Mouse (Mus musculus) stomach, postnatal 0 days (tissue): ENCODE results near the gene Tenm3. TPM values are rescaled to one million over a fixed set of nuclear protein-coding genes. Genes with fewer than 3 reads are reported as not detected.
A peak's percentile ranks its signal among the peaks of the same experiment; 100 is the strongest.

Experiments used
- ATAC-seq: fragments of 200-750 bp; cut with Nextera tagmentation; 2 replicates; pipeline ENCODE4 v1.8.0; 2017; ENCODE audit not compliant: low FRiP score, low TSS enrichment
- DNase-seq: peaks from one replicate; pipeline ENCODE4 v3.0.0-alpha.2; 2016; ENCODE audit warnings: low spot score
- H3K27ac ChIP-seq: fragments of 300-500 bp; sonication (generic); replicated peaks from 2 replicates; pipeline ENCODE4 v1.5.1; 2014; ENCODE audit warnings: mild to moderate bottlenecking, control low read depth
- H3K27me3 ChIP-seq: fragments of 300-500 bp; sonication (generic); 2 replicates; pipeline ENCODE4 v1.6.1; 2014; ENCODE audit warnings: low read length; ENCODE audit not compliant: control insufficient read depth, insufficient read depth
- H3K36me3 ChIP-seq: fragments of 300-500 bp; sonication (generic); 2 replicates; pipeline ENCODE4 v1.6.1; 2014; ENCODE audit warnings: low read length, mixed read lengths; ENCODE audit not compliant: control insufficient read depth, insufficient read depth
- H3K4me1 ChIP-seq: fragments of 300-500 bp; sonication (generic); replicated peaks from 2 replicates; pipeline ENCODE4 v1.6.1; 2014; ENCODE audit warnings: antibody characterized with exemption; ENCODE audit not compliant: control insufficient read depth, insufficient read depth
- H3K4me2 ChIP-seq: fragments of 300-500 bp; sonication (generic); replicated peaks from 2 replicates; pipeline ENCODE4 v1.6.1; 2014; ENCODE audit warnings: low read depth, mild to moderate bottlenecking, control low read depth, moderate library complexity
- H3K4me3 ChIP-seq: fragments of 300-500 bp; sonication (generic); 2 replicates; pipeline ENCODE4 v1.5.1; 2014; ENCODE audit warnings: low read depth, low read length, control low read depth
- H3K9ac ChIP-seq: fragments of 300-500 bp; sonication (generic); 2 replicates; pipeline ENCODE4 v1.6.1; 2014; ENCODE audit warnings: mild to moderate bottlenecking, low read length, control low read depth, mixed read lengths
- H3K9me3 ChIP-seq: fragments of 300-500 bp; sonication (generic); 2 replicates; pipeline ENCODE4 v1.6.1; 2016; ENCODE audit warnings: low read length; ENCODE audit not compliant: control insufficient read depth
- CTCF ChIP-seq: IDR thresholded peaks from 2 replicates; pipeline ENCODE4 v1.5.1; 2016; ENCODE audit warnings: antibody characterized with exemption, low read depth, mild to moderate bottlenecking, moderate library complexity
- EP300 ChIP-seq: optimal IDR thresholded peaks from 2 replicates; pipeline ENCODE3; 2016; ENCODE audit warnings: antibody characterized with exemption
- WGBS: fragments of 180-500 bp; shearing (Covaris S2); extraction: QIAGEN DNeasy Blood & Tissue Kit; methylation state at CpG from one replicate; pipeline ENCODE4 v1.1.7; 2014; 5-methylcytosine and 5-hydroxymethylcytosine counted together
- polyA plus RNA-seq: library from polyadenylated mRNA; unstranded; fragments of >200 nt; fragmentation: Nextera tagmentation; extraction: Ambion mirVana; gene quantifications from 2 replicates; pipeline ENCODE4 v1.2.1, GENCODE M21; 2015

The Tenm3 gene
- polyA plus RNA-seq, 1 experiment from 2014 or later = 4.5 TPM

- TF ChIP-seq EP300 (no peak), CTCF (no peak)
- H3K36me3 ChIP-seq = no peaks in the 10 kb centered on the region
- H3K4me3 ChIP-seq = no peak overlapping the region
- DNase-seq (no peak), ATAC-seq (no peak)
- no peaks in the 10 kb centered on the region for H3K9me3 ChIP-seq
- H3K9ac ChIP-seq = no peak overlapping the region
- no peaks in the 10 kb centered on the region for H3K27me3 ChIP-seq
- H3K27ac ChIP-seq = no peak overlapping the region
- H3K4me2 ChIP-seq = no peak overlapping the region
- 57% methylated on average over 10 of the region's 10 CpGs for WGBS
- no peaks in the 10 kb centered on the region for H3K4me1 ChIP-seq
Observed at GRCm38 (mm10) chr8:48604190-48604897, 239.4 kb downstream of the Tenm3 start.

- Histone ChIP-seq H3K4me2 (no peak overlapping the region), H3K9ac (no peak overlapping the region), H3K27me3 (no peaks in the 10 kb centered on the region), H3K4me3 (no peak overlapping the region), H3K27ac (no peak overlapping the region), H3K4me1 (no peaks in the 10 kb centered on the region), H3K36me3 (no peaks in the 10 kb centered on the region), H3K9me3 (no peaks in the 10 kb centered on the region)
- TF ChIP-seq CTCF (no peak), EP300 (no peak)
- 76% methylated on average over 15 of the region's 15 CpGs for WGBS
- DNase-seq (peak; percentile 19), ATAC-seq (0 out of 2 replicates have a peak, but pooled peaks have one; percentile 66)
Observed at GRCm38 (mm10) chr8:48603165-48603840, 240.4 kb downstream of the Tenm3 start.

GRCm38 (mm10) chr8:48601621-48602020 lies 242.1 kb downstream of the Tenm3 start:
- ATAC-seq = no peak
- WGBS = 89% methylated on average over 4 of the region's 4 CpGs
- H3K4me3 ChIP-seq = no peak overlapping the region
- no peaks in the 10 kb centered on the region for H3K4me1 ChIP-seq
- no peak overlapping the region for H3K4me2 ChIP-seq
- H3K9me3 ChIP-seq = no peaks in the 10 kb centered on the region
- no peak overlapping the region for H3K9ac ChIP-seq
- no peaks in the 10 kb centered on the region for H3K27me3 ChIP-seq
- no peak for DNase-seq
- TF ChIP-seq CTCF (no peak), EP300 (no peak)
- no peaks in the 10 kb centered on the region for H3K36me3 ChIP-seq
- H3K27ac ChIP-seq = no peak overlapping the region

GRCm38 (mm10) chr8:48599028-48599427 lies 244.7 kb downstream of the Tenm3 start:
- DNase-seq (no peak), ATAC-seq (no peak)
- no peak overlapping the region for H3K9ac ChIP-seq
- H3K9me3 ChIP-seq = no peaks in the 10 kb centered on the region
- H3K4me2 ChIP-seq = no peak overlapping the region
- H3K4me3 ChIP-seq = no peak overlapping the region
- TF ChIP-seq EP300 (no peak), CTCF (no peak)
- no peaks in the 10 kb centered on the region for H3K4me1 ChIP-seq
- H3K27ac ChIP-seq = no peak overlapping the region
- no peaks in the 10 kb centered on the region for H3K36me3 ChIP-seq
- H3K27me3 ChIP-seq = no peaks in the 10 kb centered on the region
- 59% methylated on average over 4 of the region's 4 CpGs for WGBS

- WGBS = 84% methylated on average over 14 of the region's 14 CpGs
- Histone ChIP-seq H3K27ac (no peak overlapping the region), H3K4me1 (no peaks in the 10 kb centered on the region), H3K9me3 (no peaks in the 10 kb centered on the region), H3K9ac (no peak overlapping the region), H3K27me3 (no peaks in the 10 kb centered on the region), H3K36me3 (no peaks in the 10 kb centered on the region), H3K4me2 (no peak overlapping the region), H3K4me3 (no peak overlapping the region)
- TF ChIP-seq EP300 (no peak), CTCF (no peak)
- no peak for ATAC-seq
- no peak for DNase-seq
Observed at GRCm38 (mm10) chr8:48596332-48596731, 247.4 kb downstream of the Tenm3 start.

- 25% methylated on average over 5 of the region's 5 CpGs for WGBS
Observed at GRCm38 (mm10) chr8:48591818-48592217, 251.9 kb downstream of the Tenm3 start.

More at GRCm38 (mm10) chr8:48591818-48592217, 251.9 kb downstream of the Tenm3 start:
- H3K4me2 ChIP-seq = no peak overlapping the region
- ATAC-seq (no peak), DNase-seq (no peak)
- TF ChIP-seq EP300 (no peak), CTCF (no peak)
- H3K4me3 ChIP-seq = no peak overlapping the region
- no peaks in the 10 kb centered on the region for H3K4me1 ChIP-seq
- H3K36me3 ChIP-seq = no peaks in the 10 kb centered on the region
- no peak overlapping the region for H3K9ac ChIP-seq
- H3K27ac ChIP-seq = no peak overlapping the region
- no peaks in the 10 kb centered on the region for H3K27me3 ChIP-seq
- no peaks in the 10 kb centered on the region for H3K9me3 ChIP-seq
